Mouse (Mus musculus): Measurements from ENCODE around the gene AC140267.1.

GRCm38 (mm10) chr15:80208446-80208845 lies 27.2 kb upstream of the AC140267.1 start:
- TF ChIP-seq CTCF (IDR thresholded peaks at IDR 0.05; ENCODE audit: low read depth), result no peak
- no peak for TF ChIP-seq EP300 (IDR thresholded peaks at IDR 0.05; ENCODE audit: low read depth)
